Mouse (Mus musculus) heart, adult 9 months (tissue): Measurements from ENCODE around the gene Hoxb8.

Experiments used
- DNase-seq, 2 experiments: peaks; one replicate each; pipeline ENCODE4 v3.0.0; 2022; ENCODE audit warnings: low spot score in 2 of 2

The Hoxb8 gene

DNA sequence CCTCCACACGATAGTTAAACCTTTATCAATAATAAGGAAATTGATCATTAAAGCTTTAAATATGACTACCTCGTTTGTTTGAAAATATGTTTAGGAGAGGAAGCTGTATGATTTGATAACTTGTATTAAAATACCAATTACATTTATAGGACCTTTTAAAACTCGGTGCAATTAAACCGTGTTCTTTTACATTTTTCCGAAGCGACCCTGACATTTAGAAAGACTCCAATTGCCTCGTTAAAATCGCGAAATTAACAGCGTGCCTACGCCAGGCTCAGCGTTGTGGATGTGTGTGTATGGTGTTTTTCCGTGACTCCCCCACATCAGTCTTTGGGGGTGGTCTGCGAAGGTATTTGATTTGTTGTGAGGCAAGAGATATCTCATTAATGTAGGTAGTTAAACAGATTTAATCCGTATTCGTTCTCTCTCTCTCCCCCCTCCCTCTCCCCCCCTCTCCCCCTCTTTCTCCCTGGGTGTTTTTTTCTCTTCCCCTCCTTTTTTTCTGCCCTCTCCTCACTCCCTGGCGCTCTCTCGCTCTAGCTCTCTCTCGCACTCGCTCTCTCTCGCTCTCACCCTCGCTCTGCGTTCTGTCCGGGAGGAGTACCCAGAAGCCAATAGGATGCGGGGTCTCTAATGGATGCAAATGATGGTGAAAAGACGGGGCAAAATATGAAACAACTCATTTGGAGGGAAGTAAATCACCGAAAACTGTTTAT, at the start of gene Hoxb8:
Gene Hoxb8, plus strand, starts transcription at position 51 of the 716 bp plus-strand sequence.
- no peak for DNase-seq

DNA sequence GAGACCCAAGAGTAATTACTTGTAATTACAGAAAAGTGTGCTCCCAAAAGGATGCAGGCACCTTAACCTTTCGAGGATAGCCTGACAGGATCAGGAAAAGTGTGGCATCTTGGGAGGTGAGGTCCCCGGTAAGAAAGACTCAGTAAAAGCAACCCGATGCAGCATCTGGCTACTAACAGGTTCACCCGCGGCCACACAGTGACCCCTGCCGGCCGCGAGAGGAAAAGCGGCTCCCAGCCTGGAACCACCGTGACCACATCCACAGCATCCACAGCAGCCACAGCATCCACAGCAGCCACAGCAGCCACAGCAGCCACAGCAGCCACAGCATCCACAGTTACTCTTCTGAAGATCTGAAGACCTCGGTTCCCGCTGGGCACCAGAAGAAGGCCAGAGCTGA, 46.8 kb upstream of the Hoxb8 start:
- peak in 1 of 2 experiments; percentile 14 for DNase-seq

DNA sequence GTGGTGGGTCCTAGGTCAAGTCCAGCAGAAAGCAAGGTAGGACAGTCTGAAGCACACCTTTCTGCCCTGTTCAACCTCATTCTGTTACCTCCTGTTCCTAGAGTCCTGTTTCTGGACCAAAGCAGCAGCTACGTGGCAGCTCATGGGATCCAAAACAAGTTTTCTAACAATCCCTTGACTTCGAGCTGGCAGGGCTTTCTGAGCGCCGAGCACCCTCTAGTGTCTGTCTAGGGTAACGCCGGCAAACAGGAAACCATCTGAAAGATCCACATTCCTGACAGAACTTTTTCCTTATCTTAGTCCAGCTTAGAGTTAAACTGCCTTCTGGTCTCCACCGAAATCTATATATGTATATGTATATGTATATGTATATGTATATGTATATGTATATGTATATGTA, 41.5 kb upstream of the Hoxb8 start:
- no peak for DNase-seq

DNA sequence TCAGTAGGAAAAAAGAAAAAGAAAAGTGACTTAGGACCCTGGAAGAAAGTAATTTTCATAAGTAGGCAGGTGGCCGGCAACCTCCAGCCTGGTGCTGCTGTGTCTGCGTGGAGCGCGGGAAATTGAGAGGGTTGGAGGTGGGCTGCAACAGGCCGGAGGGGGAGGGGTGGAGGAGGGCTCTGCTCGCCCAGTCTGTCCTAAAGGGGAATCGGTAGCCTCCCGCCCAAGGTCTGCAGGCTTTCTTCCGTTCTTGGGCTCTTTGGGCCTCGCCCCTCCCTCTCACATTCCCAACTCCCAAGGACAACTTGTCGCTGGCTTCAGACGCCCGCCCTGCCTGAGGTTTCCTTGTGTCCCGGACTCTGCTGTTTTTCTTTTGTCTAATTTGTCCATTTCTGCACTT, 30.8 kb upstream of the Hoxb8 start:
- DNase-seq = no peak

DNA sequence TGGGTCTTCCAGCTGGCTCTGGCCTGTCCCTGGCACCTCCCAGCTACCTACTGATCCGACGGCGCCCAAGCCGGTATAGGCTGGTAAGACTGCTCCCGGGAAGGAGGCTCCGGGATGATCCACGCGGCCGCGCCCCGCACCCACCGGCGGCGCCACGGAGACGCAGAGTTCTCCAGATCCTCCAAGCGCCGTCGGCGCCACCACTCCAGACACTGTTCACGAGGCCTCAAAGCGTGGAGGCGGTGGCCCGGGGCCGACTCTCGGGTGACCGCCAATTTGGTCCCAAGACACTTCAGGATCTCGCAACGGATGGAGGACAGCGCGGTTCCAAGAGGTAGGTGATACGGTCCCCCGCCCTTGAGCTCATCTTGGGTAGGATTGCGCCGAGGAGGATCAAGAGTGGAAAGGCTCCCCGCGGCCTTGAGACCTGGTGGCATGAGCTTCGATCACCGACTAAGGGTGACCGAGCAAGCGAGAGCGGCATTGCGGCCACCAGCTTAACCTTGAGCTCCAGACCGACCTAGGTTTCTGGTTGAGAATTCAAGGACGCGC, 30.1 kb upstream of the Hoxb8 start:
- no peak for DNase-seq

DNA sequence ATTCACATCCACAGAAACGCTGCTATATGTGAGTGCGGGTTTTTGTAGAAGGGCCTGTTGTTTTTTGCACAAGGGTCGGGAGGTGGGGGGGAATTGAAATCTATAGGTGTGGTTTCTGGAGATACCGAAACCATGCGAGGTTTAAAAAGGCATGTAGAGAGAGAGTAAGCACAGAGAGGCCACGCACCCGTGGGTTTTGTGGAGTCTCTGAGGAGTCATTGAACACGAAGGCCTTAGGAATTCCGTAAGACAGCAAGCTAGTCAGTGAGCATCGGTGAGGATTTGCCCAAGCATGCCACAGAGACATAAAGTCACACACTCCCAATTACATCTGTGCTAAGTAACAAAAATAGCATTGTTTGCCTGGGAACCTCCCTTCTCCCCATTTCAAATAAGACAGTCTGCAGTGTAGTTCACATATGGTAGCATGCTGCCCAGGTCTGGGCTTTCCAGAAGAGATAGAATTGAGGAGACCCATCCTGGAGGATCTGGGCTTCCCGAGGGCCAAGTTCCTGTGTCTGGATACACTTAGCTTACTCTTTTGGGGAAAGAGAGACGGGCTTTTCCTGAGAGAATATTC, 29.1 kb upstream of the Hoxb8 start:
- DNase-seq = no peak

DNA sequence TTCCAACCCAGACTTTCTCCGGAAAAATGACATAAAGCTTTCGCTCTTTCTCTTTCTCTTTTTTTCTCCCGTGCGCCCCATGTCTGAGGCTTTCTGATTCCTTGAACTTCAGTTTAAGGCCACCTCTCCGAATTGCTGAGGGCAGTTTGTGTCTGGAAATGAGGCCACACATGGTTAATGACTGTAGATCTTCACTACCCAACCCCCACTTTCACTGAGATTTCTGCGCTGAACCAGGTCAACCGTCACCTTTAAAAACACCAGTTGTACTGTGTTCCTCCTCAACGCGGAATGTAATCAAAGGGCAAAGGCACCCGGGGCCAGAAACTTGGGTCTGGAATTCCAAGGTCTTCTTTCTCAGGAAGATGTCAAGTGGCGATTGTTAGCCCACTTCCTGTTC, 27.5 kb upstream of the Hoxb8 start:
- no peak for DNase-seq

DNA sequence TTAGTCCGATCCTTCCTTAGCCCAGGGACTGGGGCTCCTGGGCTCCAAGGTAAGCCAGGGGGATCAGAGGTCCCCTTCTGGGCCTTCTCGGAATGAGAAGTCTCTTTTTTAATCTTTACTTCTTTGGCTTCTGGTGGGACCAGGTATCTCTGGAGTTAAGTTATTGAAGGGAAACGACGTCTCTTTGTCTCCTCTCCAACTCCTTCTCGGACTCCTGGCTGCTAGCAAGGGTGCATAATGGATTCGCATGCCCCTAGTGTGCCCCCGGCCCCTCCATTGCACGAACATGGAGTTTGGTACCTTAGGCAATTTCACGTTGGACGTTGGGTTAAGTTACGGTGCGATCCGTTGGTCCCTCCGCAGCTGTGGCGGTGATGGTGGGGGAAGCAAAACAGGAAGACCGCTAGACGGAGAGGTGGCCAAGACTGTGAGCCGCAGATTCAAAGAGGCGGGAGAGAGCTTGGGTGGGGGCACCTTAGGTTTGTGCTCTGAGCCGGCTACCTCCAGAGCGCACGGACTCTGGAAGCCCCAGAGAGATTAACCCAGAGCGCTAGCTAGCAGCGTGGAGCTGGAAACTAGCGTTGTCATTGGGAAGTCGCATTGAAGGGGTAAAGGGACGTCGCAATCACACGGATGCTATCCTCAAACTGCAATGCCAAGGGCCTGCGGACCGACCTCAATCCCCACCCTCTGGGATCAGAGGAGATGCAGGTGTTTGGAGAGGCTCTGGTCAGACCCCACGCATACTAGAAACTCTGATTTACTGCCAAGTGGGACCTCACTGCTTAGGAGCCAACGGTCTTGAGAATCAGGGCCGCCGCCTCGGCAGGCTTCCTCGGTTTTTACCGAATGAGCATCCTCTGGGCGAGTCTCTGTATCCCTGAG, 26.4 kb upstream of the Hoxb8 start:
- DNase-seq = no peak

DNA sequence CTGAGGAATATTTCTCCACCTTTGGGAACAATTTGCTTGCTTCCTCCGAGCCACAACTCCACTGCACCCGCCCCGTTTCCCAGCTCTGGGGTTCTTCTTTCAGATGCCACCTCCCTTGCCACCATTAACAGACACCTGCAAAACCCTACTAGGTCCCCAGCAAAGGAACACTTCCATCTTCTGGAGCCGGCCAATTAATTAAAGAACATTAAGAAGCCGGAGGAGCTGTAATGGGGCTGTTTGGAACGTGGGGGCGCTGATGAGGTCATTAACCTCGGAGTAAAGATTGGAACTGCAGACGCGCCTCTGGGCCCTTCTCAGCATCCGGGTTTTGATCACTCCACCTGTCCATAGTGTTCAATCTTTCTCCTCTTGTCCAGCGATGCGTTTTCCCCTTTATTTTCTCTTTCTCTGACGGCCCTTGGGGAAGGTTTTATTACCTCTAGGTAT, 25.7 kb upstream of the Hoxb8 start:
- no peak for DNase-seq

DNA sequence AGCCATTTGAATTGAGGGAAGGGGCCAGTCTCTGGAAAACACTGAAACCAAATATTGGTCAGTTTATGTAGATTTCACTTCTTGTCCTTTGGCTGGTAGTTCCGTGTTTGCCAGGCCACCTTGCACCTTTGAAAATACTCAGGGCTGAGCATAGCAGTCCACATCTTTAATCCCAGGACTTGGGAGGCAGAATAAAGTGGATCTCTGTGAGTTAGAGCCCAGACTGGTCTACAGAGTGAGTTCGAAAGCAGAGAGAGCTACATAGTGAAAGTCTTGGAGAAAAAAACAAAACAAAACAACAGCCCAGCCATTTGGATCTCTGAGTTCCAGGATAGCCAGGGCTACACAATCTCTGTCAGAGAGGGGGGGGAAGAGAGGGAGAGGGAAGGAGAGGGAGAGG, 24.6 kb upstream of the Hoxb8 start:
- DNase-seq = no peak

DNA sequence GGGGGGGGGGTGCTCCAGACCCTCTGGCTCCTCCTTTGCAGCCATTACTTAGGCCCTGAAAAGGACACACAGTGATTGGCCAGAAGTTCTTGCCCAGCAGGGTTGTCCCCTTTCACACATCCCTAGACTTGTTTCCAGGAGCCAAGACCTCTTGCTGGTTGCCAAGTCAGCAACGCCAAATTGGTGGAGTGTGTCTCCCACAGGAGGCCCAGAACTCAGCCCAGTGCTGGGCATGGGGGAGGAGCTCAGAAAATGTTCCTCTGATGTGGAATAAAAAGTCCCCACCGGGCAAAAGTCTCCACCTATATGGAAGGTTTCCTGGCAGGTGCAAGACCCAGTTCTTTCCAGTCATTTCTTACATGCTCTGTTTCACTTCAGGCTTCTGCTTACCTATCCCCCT, 22.7 kb upstream of the Hoxb8 start:
- DNase-seq = no peak

DNA sequence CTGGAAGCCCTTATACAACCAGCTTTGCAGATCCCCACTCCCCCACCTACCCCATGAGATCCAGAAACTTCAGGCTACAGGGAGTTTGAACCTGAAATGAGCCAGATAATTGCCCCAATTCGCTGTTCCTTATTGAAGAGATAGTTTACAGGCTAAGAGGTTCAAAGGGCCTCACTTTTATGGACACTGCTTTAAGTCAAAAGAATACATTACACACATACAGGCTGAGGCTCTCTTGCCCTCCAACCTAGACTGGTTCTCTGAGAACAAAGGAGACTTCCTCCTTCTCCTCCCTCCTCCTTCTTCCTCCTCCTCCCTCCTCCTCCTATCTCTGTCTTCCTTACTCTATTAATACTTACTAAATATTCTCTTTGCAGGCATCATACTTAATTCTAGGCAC, 22.2 kb upstream of the Hoxb8 start:
- no peak for DNase-seq

DNA sequence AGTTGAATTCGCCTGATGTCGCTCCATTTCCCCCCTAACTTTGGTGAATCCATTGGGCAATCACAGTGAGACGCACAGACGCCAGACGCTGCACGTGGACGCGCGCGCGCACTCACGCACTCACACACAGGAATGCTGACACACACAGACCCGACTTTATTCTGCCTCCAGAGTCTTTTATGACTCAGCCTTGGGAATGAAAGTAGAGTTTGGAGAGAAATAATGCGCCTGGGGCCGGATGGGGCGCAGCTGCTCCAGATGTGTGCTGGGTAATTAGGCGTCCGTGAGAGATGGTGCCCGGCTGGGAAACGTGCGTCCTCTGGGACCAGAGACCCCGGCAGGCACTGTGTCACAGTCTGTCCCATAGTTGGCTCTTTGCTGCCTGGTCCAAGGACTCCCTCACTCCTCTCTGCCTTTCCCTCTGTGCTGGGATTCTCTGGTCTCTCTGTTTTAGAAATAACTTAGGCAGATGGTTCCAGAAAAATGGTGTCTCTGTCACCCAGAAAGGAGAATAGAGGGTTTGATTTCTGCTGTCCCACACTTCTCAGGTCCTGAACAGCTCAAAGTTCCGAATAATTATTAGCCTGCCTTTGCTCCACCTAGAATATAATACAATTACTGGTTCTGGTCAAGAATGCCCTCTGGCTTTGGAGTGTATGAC, 21.3 kb upstream of the Hoxb8 start:
- DNase-seq = no peak

DNA sequence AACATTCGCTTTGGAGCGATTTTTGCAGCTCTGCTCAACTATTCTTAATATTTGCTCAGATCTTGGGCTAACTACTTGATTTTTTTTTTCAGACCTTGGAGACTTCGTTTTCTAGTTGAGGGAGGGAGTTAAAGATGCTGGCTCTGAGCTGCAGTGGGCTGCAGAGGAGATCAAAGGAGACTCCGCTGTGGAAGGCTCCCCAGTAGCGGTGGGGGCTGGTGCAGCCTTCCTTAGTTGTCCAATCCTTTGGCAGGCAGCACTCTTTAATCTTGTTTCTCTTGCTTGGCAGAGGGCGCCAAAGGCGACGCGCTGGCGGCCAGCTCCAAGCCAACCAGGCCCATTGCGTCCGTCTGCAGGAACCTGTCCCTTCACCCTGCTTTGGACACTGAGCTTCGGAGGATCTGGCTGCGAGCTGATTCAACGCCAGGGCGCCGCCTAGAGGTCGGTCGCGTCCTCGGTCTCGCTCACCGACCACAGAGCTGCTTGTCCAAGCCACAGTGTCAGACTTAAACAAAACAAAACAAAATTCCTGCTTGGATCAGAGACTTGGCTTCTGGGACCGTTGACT, 20.3 kb upstream of the Hoxb8 start:
- DNase-seq = peak in 1 of 2 experiments; percentile 31

DNA sequence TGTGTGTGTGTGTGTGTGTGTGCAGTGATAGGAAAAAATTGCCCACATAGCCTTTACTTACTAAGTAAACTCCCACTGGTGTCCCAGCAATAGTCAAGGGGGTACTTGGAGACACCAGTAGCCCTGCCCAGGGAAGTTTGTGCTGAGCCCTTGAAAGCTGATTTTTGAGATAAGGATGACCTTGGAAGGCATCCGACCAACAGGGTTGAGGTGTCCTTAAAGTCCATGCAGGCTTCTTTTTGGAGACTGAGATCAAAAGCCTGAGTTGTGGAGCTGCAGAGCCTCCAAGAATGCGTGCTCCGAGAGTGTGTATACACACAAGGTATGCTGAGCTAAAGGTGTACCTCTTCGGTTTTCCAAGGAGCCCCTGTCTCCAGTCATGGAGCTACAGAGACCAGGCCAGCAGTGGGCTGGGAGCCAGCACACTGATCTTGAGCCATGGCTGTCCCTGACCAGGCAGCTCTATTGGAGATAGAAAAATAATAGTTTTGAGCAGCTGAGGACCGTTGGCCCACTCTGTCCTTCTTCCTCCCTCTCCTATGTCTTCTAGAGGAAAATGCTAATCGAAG, 19.4 kb upstream of the Hoxb8 start:
- DNase-seq = no peak

DNA sequence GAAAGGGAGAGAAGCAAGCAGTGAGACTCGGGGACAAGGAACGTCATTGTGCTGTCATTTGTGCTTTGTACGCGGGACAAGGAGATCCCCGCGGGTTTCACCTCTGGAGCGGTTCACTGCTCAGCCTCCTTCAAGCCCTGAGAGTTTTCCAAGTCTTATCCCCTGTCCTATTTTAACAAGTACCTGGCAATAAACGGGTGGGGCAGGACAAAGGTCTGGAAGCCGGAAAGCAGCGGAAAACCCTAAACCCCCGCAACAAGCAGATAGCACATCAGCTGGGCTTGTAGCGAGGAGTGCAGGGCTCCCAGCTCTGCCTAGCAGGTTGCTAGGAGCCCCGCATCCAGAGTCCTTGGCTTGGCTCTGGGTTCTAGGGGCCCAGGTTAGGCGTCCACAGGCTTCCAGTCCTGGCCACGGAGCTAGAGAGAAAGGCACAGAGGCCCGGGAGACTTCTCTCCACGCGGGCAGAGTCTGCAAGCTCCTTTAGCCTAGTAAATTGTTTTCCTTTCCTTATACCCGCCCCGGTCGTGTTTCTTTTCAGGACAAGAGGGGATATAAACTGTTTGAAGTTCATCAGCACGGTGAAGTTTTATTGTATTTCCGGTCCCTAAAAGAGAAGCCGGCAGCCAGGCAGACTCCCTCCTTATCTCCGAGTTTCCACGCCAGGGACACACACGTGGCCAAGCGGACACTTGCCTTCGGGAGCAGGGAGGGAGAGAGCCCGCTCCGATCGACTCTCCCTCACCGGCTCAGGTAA, 17.9 kb upstream of the Hoxb8 start:
- DNase-seq = no peak

DNA sequence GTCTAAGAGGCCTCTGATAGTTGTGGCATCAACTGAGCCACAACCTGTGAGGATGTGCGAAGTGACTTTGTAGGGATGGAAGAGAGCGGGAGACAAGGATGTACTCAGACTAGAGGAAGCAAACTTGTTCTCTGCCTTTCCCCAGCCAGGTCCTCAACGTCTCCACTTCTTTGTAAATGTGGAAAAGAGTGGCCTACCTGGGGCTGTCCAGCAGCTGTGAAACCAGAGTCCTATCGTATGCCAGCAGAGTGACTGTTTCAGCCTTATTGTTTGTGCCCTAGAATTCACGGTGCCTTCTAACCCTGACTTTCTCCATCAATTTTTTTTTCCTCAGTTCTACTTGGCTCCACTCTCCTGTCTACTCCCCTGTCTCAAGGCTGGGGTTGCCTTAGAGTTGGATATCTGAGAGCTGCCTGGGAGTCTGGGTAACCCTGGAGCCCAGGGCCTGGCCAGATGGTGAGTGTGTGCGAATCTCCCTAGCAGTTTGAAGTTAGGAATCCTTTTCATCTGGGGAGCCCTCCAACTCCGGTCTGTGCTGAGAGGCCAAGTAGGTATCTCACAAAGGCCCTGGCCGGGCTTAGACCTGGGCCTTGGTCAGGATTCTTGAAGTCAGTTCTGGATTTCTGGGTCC, 17.2 kb upstream of the Hoxb8 start:
- DNase-seq = no peak

DNA sequence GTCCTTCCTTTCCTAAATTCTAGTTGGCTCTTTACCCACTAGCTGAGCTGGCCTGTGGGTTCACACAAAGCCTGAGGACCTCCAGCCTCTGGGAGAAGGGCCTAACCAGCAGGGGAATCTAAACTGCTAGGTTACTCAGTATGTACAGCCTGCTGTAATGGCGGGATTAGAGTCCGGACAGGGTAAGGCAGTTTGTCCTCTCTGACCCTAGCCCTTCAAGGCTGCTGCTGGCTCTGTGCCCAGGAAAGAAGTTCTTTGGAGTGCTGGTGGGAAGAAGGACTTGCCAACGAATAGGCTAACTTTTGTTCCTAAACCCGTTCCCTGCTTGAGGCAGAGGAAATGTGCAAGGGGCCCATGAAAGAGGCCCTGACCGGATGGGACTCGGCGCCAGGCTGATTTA, 15.8 kb upstream of the Hoxb8 start:
- DNase-seq = no peak

DNA sequence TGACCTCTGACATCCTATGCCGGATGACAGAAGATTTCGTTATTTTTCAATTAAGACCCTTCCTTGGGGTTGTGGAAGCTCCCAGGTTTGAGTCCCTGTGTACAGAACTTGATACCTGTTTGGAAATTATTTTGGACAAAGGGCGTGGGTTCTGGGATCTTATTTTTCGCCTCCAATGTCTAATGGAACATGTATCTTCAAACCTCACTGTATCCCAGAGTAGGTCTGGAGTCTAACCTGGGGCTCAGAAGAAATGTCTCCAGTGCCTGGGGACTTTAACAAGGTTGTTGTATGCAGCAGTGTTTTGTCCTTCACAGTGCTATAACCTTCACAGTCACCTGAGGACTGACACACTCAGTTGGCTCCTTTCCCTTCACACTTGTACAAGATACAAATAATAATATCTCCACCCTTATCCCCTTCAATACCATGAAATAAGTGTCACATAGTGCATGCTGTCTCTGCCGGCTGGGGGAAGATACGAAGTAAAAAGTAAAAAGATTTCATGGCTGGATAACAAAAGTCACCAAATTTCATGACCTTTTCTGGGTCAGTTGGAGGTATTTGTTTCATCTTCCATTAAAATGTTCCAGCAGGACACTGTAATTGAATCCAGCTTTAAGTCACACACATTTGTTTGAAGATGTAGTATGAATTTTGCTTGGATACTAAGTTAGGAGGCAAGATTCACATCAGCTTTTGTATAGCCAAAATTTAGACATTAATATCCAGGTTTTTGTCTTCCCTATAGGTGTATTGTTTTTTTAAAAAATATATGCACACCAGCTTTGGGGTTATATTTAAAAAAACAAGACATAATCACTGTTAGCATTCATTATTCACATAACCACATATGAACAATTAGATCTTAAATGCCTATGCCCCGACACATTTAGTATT, 14.4 kb upstream of the Hoxb8 start:
- DNase-seq = no peak
